Mouse (Mus musculus) midbrain, embryonic 15.5 days (tissue): Measurements from ENCODE around the gene Prickle2. TPM values are rescaled to one million over a fixed set of nuclear protein-coding genes. Genes with fewer than 3 reads are reported as not detected.

Experiments used
- ATAC-seq: fragments of 200-750 bp; cut with Nextera tagmentation; replicated peaks from 2 replicates; pipeline ENCODE4 v1.8.0; 2017; ENCODE audit warnings: moderate TSS enrichment
- H3K27ac ChIP-seq: fragments of 300-500 bp; sonication (generic); 2 replicates; pipeline ENCODE4 v1.5.1; 2015; ENCODE audit warnings: mild to moderate bottlenecking, inconsistent platforms
- H3K27me3 ChIP-seq: fragments of 300-500 bp; sonication (generic); replicated peaks from 2 replicates; pipeline ENCODE4 v1.6.1; 2015; ENCODE audit warnings: inconsistent platforms
- H3K36me3 ChIP-seq: fragments of 300-500 bp; sonication (generic); replicated peaks from 2 replicates; pipeline ENCODE4 v1.6.1; 2015; ENCODE audit warnings: inconsistent platforms
- H3K4me1 ChIP-seq: fragments of 300-500 bp; sonication (generic); 2 replicates; pipeline ENCODE4 v1.6.1; 2015; ENCODE audit warnings: inconsistent platforms
- H3K4me2 ChIP-seq: fragments of 300-500 bp; sonication (generic); 2 replicates; pipeline ENCODE4 v1.6.1; 2015; ENCODE audit warnings: inconsistent platforms, mild to moderate bottlenecking, moderate library complexity
- H3K4me3 ChIP-seq: fragments of 300-500 bp; sonication (generic); 2 replicates; pipeline ENCODE4 v1.5.1; 2015; ENCODE audit warnings: mild to moderate bottlenecking, inconsistent platforms
- H3K9ac ChIP-seq: fragments of 300-500 bp; sonication (generic); 2 replicates; pipeline ENCODE4 v1.6.1; 2015; ENCODE audit warnings: mild to moderate bottlenecking, inconsistent platforms
- H3K9me3 ChIP-seq: fragments of 300-500 bp; sonication (generic); 2 replicates; pipeline ENCODE4 v1.6.1; 2016; ENCODE audit warnings: inconsistent platforms
- WGBS: fragments of 180-500 bp; shearing (Covaris S2); methylation state at CpG from one replicate; pipeline ENCODE4 v1.1.7; 2015; ENCODE audit warnings: mixed read lengths; 5-methylcytosine and 5-hydroxymethylcytosine counted together
- polyA plus RNA-seq: library from polyadenylated mRNA; unstranded; fragments of >200 nt; fragmentation: Nextera tagmentation; extraction: Ambion mirVana; gene quantifications from 2 replicates; pipeline ENCODE4 v1.2.1, GENCODE M21; 2015

The Prickle2 gene
- polyA plus RNA-seq: 15.4 and 17.0 TPM in 2 replicates

DNA sequence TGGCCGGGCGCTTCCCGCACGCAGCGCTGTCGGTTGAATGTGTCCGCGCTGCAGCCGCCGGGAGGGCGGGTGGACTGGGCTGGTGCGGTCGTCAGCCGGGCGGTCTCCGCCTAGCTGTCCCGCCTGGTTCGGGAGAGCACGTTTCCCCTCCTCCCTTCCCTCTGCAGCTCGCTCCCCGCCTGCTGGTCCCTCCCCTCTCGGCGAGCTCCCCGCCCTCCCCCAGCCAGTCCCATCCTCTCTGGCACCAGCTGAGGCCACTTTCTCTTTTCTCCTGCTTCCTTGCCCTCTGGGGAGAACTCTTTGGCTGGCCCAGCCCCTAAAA is at the start of gene Prickle2:
Prickle2 (minus strand) TSS at position 11 of the 322 bp plus-strand sequence.
- ATAC-seq: peak; percentile 88
- H3K4me2 ChIP-seq: peak within 1 kb of the TSS; percentile 79
- peak within 1 kb of the TSS; percentile 76 for H3K9ac ChIP-seq
- no peaks in the 10 kb centered on the region for H3K9me3 ChIP-seq
- WGBS: 0% methylated on average over 21 of the region's 24 CpGs
- H3K4me1 ChIP-seq: peaks cover 13% of the 10 kb centered on the region
- H3K27ac ChIP-seq: peak within 1 kb of the TSS; percentile 59
- no peaks in the 10 kb centered on the region for H3K36me3 ChIP-seq
- H3K27me3 ChIP-seq: no peaks in the 10 kb centered on the region
- H3K4me3 ChIP-seq: peak within 1 kb of the TSS; percentile 71

DNA sequence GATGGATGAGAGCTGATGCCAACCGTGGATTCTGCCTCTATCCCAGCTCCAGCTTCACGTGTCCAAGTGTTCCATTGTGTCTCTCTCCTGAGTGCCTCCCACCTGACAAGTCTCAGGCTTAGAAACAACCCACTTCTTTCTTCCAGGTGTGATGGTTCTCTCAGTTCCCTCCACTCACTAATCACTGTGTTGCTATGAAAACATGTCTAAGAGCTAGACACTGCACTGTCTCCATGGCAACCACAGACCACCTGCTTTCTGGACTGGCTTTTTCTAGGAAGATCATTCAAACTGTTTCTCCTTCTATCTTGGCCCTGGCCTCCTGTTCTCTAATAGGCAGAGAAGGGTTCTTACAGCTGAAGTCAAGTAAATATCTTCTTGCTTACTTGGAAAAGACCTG is 46.8 kb upstream of the Prickle2 start:
- no peak overlapping the region for H3K4me3 ChIP-seq
- ATAC-seq: peak; percentile 80
- WGBS: 73% methylated on average over 2 of the region's 2 CpGs
- peaks cover 7% of the 10 kb centered on the region for H3K4me1 ChIP-seq
- H3K9me3 ChIP-seq: no peaks in the 10 kb centered on the region
- no peak overlapping the region for H3K4me2 ChIP-seq
- no peaks in the 10 kb centered on the region for H3K27me3 ChIP-seq
- H3K9ac ChIP-seq: no peak overlapping the region
- H3K36me3 ChIP-seq: no peaks in the 10 kb centered on the region
- H3K27ac ChIP-seq: peak overlapping the region; percentile 51

DNA sequence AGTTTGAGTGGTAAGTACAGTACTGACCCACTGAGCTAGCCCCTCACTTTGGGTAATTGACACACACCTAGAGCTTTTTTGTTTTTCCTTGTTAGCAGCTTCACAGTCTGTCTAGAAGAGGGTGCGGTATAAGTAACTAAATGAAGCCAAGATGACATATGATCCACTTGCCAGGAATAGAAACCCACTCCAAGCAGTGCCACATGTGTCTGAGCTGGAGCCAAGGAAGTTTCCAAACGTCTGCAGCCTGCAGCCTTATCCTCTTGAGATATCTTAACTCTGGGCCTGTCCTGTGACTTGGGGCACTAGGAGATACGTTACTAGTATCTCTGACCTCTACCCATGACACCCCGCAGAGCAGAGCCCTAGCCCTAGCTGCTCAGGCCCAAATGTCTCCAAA is 43.5 kb upstream of the Prickle2 start:
- Histone ChIP-seq H3K4me2 (no peak overlapping the region), H3K27ac (no peak overlapping the region), H3K9ac (no peak overlapping the region), H3K27me3 (no peaks in the 10 kb centered on the region), H3K4me3 (no peak overlapping the region), H3K36me3 (no peaks in the 10 kb centered on the region), H3K4me1 (peaks cover 7% of the 10 kb centered on the region), H3K9me3 (no peaks in the 10 kb centered on the region)
- WGBS: 74% methylated on average over 4 of the region's 4 CpGs
- no peak for ATAC-seq

DNA sequence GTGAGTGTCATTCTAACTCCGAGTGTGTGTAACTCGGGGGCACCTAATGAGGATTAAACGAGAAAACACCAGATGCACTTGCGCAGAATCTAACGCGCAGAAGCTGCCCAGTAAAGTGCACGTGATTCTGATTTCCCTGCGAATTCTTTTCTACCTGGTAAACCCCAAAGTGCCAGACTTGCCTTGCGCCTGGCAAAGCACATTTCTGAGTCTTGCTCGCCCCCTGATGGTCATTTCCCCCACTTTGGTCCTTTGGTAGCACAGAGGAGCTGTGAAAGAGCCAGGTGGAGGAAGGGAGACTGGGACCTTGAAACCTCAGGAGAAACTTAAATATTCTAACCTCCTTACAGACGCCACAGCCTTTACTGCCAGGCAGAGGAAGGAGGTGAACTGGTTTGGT is 37.6 kb upstream of the Prickle2 start:
- H3K4me3 ChIP-seq: 0 out of 2 replicates have a peak overlapping the region, but pooled peaks have one; percentile 16
- 0 out of 2 replicates have a peak, but pooled peaks cover 5% of the 10 kb centered on the region for H3K27me3 ChIP-seq
- peak overlapping the region; percentile 42 for H3K4me2 ChIP-seq
- no peak overlapping the region for H3K9ac ChIP-seq
- 0 out of 2 replicates have a peak, but pooled peaks cover 9% of the 10 kb centered on the region for H3K4me1 ChIP-seq
- no peaks in the 10 kb centered on the region for H3K36me3 ChIP-seq
- ATAC-seq: peak; percentile 74
- 13% methylated on average over 11 of the region's 11 CpGs for WGBS
- H3K27ac ChIP-seq: no peak overlapping the region
- no peaks in the 10 kb centered on the region for H3K9me3 ChIP-seq

DNA sequence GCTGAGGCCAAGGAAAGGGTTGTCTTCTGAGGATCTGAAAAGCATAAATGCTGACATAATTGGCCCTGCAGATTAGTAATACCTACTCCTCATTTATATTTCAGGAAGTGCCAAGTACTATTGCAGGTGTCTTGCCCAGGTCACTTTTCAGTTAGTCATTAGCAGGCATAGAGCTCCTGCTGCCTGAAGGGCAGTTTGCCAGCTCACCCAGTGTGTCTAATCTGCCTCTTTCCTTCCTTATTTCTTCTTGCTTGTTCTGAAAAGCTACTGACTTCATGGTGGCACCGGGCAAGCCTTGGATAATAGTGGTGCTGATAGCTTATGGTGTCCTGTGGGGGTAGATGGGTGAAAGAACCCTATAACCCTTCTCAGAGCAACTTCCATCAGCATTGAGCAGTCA is 31.2 kb upstream of the Prickle2 start:
- H3K9me3 ChIP-seq: no peaks in the 10 kb centered on the region
- no peak overlapping the region for H3K4me2 ChIP-seq
- H3K27ac ChIP-seq: no peak overlapping the region
- no peak for ATAC-seq
- 85% methylated on average over 1 of the region's 1 CpGs for WGBS
- H3K4me3 ChIP-seq: no peak overlapping the region
- no peak overlapping the region for H3K9ac ChIP-seq
- H3K4me1 ChIP-seq: no peaks in the 10 kb centered on the region
- H3K27me3 ChIP-seq: no peaks in the 10 kb centered on the region
- H3K36me3 ChIP-seq: no peaks in the 10 kb centered on the region

DNA sequence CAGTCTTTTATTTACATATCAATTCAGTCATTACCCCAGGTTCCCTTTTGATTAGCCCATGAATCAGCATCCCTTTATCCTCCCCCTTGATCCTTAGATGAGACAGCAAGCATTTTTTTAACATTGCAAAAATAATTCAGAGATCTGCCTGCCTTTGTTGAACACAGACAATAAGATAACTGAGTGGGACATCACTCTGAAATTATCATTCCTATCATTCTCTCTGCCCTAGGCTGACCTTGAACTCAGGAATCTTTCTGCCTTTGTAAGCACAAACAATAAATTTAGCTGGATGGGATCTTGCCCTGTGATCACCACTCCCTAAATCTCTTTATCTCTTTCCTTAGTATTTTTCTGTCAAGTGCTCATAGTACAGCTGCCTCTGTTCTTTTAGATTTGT is 27.7 kb upstream of the Prickle2 start:
- no peaks in the 10 kb centered on the region for H3K9me3 ChIP-seq
- no peak overlapping the region for H3K4me3 ChIP-seq
- H3K4me1 ChIP-seq: peaks cover 2% of the 10 kb centered on the region
- H3K9ac ChIP-seq: no peak overlapping the region
- ATAC-seq: no peak
- H3K27ac ChIP-seq: no peak overlapping the region
- no peak overlapping the region for H3K4me2 ChIP-seq
- H3K36me3 ChIP-seq: no peaks in the 10 kb centered on the region
- H3K27me3 ChIP-seq: no peaks in the 10 kb centered on the region

DNA sequence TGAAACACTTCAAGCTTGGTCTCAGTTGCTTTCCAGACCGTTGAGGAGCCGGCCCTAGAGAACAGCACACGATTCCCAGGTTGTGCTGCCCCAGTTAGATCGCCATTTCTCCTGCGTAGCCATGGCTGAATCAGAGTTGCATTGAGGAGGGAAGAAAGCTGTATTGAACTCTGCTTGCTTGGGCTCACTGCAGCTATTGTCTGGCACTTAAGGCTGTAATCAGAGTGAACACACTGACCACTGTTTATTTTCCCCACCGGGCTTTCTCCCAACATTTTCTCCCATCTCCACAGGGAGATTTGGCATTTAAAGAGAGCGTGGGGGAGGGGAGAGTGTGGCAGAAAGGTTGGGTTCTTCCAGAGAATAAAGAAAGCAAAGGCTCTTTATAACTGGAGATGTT is 22.6 kb upstream of the Prickle2 start:
- H3K27me3 ChIP-seq: no peaks in the 10 kb centered on the region
- peak overlapping the region; percentile 27 for H3K4me2 ChIP-seq
- H3K4me3 ChIP-seq: no peak overlapping the region
- ATAC-seq: peak; percentile 27; the same call in 1 of the 2 replicates
- H3K9me3 ChIP-seq: no peaks in the 10 kb centered on the region
- H3K9ac ChIP-seq: no peak overlapping the region
- H3K36me3 ChIP-seq: no peaks in the 10 kb centered on the region
- 28% methylated on average over 7 of the region's 7 CpGs for WGBS
- H3K4me1 ChIP-seq: peaks cover 33% of the 10 kb centered on the region
- peak overlapping the region; percentile 60 for H3K27ac ChIP-seq

DNA sequence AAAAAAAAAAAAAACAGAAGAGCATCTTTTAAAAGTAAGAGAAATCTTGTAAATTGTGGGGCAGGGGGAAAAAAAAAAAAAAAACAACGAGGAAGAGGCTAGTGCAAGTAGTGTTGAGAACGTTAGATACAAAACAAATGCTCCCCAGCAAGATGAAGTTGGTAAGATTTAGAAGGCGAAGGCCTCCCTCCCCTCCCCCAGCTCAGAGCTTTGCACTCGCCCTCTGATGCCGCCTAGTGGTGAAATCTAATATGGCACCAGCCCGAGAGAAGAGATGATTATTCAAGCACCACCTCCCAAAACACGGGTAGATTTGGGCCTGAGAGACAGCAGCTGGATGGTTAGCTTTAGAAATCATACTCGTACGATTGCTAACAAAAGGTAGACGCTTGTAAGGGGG is 22.1 kb upstream of the Prickle2 start:
- ATAC-seq: peak; percentile 37; the same call in 1 of the 2 replicates
- Histone ChIP-seq H3K36me3 (no peaks in the 10 kb centered on the region), H3K4me1 (peaks cover 33% of the 10 kb centered on the region), H3K27me3 (no peaks in the 10 kb centered on the region), H3K4me3 (no peak overlapping the region), H3K27ac (peak overlapping the region; percentile 60), H3K9me3 (no peaks in the 10 kb centered on the region), H3K4me2 (peak overlapping the region; percentile 27), H3K9ac (no peak overlapping the region)
- 1% methylated on average over 10 of the region's 10 CpGs for WGBS

DNA sequence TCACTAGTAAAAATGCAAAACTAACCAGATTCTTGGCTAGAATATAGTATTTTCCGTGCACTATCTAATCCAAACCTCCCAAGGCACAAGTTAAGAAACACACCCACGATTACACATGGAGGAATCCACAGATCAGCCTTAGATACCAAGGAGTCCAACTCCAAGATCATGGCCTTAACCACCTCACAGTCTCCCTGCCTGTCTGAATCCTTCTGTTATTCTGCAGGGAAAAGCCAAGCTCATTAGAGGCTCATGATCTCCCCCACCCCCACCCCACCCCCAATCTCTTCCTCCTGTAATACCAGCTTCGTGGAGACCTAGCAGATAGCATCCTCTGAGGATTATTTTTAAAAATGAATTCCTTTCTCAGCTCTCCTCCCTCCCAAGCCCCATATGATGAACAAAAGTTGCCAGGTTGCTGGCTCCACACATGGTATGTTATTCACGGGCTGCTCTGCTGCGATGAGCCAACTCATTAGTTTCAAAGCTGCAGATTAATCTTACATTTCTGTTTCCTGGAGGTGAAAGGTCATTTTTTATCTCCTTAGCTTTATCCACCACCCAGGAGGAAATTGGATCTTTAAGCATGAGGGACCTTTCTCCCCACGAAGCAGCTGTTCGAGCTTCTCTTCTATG is 21.5 kb upstream of the Prickle2 start:
- no peak for ATAC-seq
- H3K4me1 ChIP-seq: peaks cover 33% of the 10 kb centered on the region
- no peaks in the 10 kb centered on the region for H3K27me3 ChIP-seq
- 10% methylated on average over 7 of the region's 7 CpGs for WGBS
- H3K27ac ChIP-seq: no peak overlapping the region
- H3K4me2 ChIP-seq: no peak overlapping the region
- H3K9ac ChIP-seq: no peak overlapping the region
- no peaks in the 10 kb centered on the region for H3K36me3 ChIP-seq
- H3K4me3 ChIP-seq: no peak overlapping the region
- H3K9me3 ChIP-seq: no peaks in the 10 kb centered on the region

DNA sequence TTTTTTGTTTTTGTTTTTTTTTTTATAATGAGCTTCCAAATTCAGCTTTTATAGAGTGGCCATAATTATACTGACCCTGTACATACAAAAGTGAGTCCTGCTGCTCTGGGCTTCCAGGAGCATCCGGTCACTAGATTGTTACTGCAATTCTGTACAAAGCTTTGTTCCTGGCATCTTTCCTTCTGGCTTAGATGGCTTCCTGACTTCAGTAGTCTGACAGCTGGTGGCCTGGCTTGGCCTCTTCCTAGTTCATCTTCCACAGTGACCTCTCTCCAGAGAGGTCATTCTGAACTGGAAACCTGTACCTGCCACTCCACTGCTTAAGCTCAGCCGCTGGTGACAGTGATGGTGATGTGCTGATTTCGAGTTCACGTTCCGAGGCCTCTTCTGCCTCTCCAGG is 20.2 kb upstream of the Prickle2 start:
- Histone ChIP-seq H3K36me3 (no peaks in the 10 kb centered on the region), H3K4me3 (no peak overlapping the region), H3K4me2 (no peak overlapping the region), H3K9me3 (no peaks in the 10 kb centered on the region), H3K9ac (no peak overlapping the region), H3K4me1 (peaks cover 33% of the 10 kb centered on the region), H3K27me3 (no peaks in the 10 kb centered on the region), H3K27ac (no peak overlapping the region)
- 71% methylated on average over 5 of the region's 5 CpGs for whole genome bisulfite sequencing
- ATAC-seq: no peak

DNA sequence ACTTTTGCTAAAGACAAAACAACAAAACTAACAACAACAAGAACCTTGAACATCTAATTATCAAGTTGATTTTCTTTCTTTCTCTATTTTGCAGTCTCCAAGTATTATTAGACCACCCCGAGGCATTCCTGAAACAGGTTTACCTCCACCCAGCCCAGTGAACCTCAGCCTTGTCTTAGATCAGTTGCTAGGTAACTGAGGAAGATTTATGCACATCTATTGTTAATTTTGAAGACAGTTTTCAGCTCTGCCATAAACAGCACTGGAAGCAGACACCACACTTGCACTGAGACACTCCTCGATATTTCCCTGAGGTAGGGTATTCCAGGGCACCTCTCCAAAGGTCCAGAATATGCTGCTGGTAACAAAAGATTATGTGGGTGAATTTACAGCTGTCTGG is 18.4 kb upstream of the Prickle2 start:
- Histone ChIP-seq H3K9me3 (no peaks in the 10 kb centered on the region), H3K36me3 (no peaks in the 10 kb centered on the region), H3K27ac (peak overlapping the region; percentile 77), H3K4me2 (no peak overlapping the region), H3K4me1 (peaks cover 33% of the 10 kb centered on the region), H3K9ac (no peak overlapping the region), H3K4me3 (no peak overlapping the region), H3K27me3 (no peaks in the 10 kb centered on the region)
- 30% methylated on average over 2 of the region's 2 CpGs for WGBS
- peak; percentile 80 for ATAC-seq

DNA sequence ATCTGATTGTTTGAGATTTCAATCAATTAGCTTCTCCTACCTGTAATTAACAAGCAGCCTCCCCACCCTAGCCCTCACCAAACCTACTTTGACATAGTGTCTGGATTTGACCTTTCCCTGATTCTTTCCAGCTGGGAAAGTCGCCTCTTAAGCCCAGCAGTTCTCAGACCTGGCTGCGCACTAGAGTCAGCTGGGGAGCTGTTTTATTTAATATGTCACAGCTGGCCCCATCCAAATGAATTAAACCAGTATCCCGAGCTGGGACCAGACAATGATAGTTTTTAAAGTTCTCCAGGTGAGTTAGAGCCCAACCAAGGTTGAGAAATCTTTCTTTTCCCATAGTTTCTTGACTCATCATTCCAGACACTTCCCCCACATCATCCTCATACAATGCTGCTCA is 9.9 kb upstream of the Prickle2 start:
- Histone ChIP-seq H3K4me1 (no peaks in the 10 kb centered on the region), H3K36me3 (no peaks in the 10 kb centered on the region), H3K4me2 (no peak overlapping the region), H3K9me3 (no peaks in the 10 kb centered on the region), H3K27ac (no peak overlapping the region), H3K27me3 (no peaks in the 10 kb centered on the region), H3K4me3 (no peak overlapping the region), H3K9ac (no peak overlapping the region)
- WGBS: 60% methylated on average over 3 of the region's 3 CpGs
- ATAC-seq: no peak

DNA sequence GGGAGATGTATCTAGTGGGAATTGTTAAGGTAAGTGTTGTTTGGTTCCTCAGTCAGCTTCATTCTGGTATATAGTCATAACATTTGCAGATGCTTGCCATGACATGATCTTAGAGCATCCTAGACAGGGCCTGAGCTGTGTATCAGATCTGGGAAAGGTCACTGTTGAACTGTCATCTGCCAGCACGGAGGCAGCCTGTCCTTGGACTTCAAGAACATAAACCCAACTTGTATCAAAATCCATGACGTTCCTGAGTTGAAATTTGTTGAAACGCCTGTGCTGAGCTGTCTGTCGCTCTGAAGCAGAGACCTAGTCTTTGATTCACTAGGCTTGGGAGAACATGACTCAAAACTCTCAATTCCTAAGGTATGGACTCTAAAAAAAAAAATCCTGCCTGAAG is 8.8 kb upstream of the Prickle2 start:
- Histone ChIP-seq H3K9me3 (no peaks in the 10 kb centered on the region), H3K27ac (no peak overlapping the region), H3K4me3 (no peak overlapping the region), H3K4me1 (no peaks in the 10 kb centered on the region), H3K27me3 (no peaks in the 10 kb centered on the region), H3K9ac (no peak overlapping the region), H3K4me2 (no peak overlapping the region), H3K36me3 (no peaks in the 10 kb centered on the region)
- ATAC-seq: no peak
- WGBS: 90% methylated on average over 4 of the region's 4 CpGs
